Mouse (Mus musculus) limb, embryonic 11.5 days (tissue): Measurements from ENCODE around the gene Nmb. TPM values are rescaled to one million over a fixed set of nuclear protein-coding genes. Genes with fewer than 3 reads are reported as not detected.
A peak's percentile ranks its signal among the peaks of the same experiment; 100 is the strongest.

ENCODE experiments used
- ATAC-seq: fragments of 200-750 bp; cut with Nextera tagmentation; 2 replicates; pipeline ENCODE4 v1.8.0; 2017; ENCODE audit warnings: low read depth; ENCODE audit not compliant: insufficient number of reproducible peaks, low FRiP score, low TSS enrichment
- DNase-seq: peaks from one replicate; pipeline ENCODE4 v3.0.0-alpha.2; 2015; ENCODE audit warnings: low spot score
- H3K27ac ChIP-seq: fragments of 300-500 bp; sonication (generic); replicated peaks from 2 replicates; pipeline ENCODE4 v1.5.1; 2014; ENCODE audit warnings: low read depth, mild to moderate bottlenecking, low read length
- H3K27me3 ChIP-seq: fragments of 300-500 bp; sonication (generic); 2 replicates; pipeline ENCODE4 v1.6.1; 2014; ENCODE audit warnings: mild to moderate bottlenecking, low read length, mixed read lengths; ENCODE audit not compliant: control insufficient read depth, insufficient read depth
- H3K36me3 ChIP-seq: fragments of 300-500 bp; sonication (generic); 2 replicates; pipeline ENCODE4 v1.6.1; 2014; ENCODE audit warnings: mild to moderate bottlenecking, low read length, moderate library complexity, mixed read lengths; ENCODE audit not compliant: control insufficient read depth, insufficient read depth
- H3K4me1 ChIP-seq: fragments of 300-500 bp; sonication (generic); 2 replicates; pipeline ENCODE4 v1.6.1; 2014; ENCODE audit warnings: low read length, mixed read lengths; ENCODE audit not compliant: control insufficient read depth, insufficient read depth
- H3K4me2 ChIP-seq: fragments of 300-500 bp; sonication (generic); 2 replicates; pipeline ENCODE4 v1.6.1; 2014; ENCODE audit warnings: low read depth, mild to moderate bottlenecking, moderate library complexity; ENCODE audit not compliant: severe bottlenecking
- H3K4me3 ChIP-seq: fragments of 300-500 bp; sonication (generic); 2 replicates; pipeline ENCODE4 v1.5.1; 2014; ENCODE audit warnings: low read depth, low read length
- H3K9ac ChIP-seq: fragments of 300-500 bp; sonication (generic); 2 replicates; pipeline ENCODE4 v1.6.1; 2014; ENCODE audit warnings: mild to moderate bottlenecking, low read length
- H3K9me3 ChIP-seq: fragments of 300-500 bp; sonication (generic); 2 replicates; pipeline ENCODE4 v1.6.1; 2016; ENCODE audit warnings: low read length; ENCODE audit not compliant: control insufficient read depth
- WGBS: fragments of 180-500 bp; shearing (Covaris S2); extraction: QIAGEN DNeasy Blood & Tissue Kit; methylation state at CpG from one replicate; pipeline ENCODE4 v1.1.7; 2014; 5-methylcytosine and 5-hydroxymethylcytosine counted together
- polyA plus RNA-seq: library from polyadenylated mRNA; unstranded; fragments of >200 nt; fragmentation: Nextera tagmentation; extraction: Ambion mirVana; gene quantifications from 2 replicates; pipeline ENCODE4 v1.2.1, GENCODE M21; 2014

The Nmb gene
- polyA plus RNA-seq, 1 experiment from 2014 or later = 8.1 TPM

DNA sequence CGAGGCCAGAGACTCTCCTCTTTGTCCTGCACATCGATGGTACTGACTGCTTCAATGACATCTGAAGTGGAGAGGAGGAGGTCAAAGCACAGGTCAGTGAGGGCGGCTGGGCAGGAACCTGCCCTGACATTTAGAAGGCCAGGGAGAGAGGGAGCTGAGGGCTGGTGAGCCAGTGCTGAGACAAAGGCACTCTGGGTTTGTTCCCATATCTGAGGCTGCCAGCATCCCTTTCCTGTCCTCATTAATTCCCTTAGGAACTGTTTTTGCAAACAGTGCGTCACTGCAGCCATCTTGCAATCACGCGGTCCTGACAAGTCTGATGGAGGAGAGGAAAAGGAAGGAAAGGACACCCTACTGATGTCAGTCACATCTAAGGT is 11.1 kb downstream of the Nmb start:
- Histone ChIP-seq H3K9ac (no peak overlapping the region), H3K36me3 (peaks cover 26% of the 10 kb centered on the region)

DNA sequence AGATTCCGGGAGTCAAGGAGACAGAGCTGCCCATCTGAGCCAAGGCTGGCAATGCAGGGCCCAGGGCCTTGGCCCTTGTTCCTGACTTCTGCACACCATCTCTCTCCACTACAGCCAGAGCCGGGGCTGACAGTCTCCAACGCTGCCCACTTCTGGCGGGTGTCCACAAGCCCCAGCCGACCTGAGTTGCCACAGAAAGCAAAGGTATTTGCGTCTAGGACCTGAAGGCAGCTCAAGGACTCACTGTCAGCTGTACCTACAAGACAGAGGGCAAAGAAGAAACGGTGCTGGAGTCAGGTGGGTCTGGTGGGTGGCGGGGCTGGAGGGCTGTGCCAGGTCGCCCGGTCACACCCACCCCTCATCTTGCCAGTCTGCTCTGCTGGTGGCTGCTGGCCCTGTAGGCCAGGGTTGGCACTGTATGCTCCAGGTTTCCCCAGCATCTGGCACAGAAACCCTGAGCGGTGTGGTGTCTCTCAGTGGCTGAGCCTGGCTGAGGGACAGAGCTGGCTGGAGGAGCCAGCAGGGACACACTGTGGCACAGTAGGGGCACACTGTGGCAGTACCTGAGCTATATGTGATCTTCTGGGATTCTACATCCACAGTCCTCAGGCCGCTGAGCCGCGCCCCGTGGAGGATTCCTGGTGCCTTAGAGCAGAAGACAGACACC is 11.7 kb downstream of the Nmb start:
- no peak for ATAC-seq
- no peak overlapping the region for H3K4me3 ChIP-seq
- no peaks in the 10 kb centered on the region for H3K9me3 ChIP-seq
- no peak overlapping the region for H3K4me2 ChIP-seq
- no peak overlapping the region for H3K27ac ChIP-seq
- no peaks in the 10 kb centered on the region for H3K27me3 ChIP-seq
- H3K9ac ChIP-seq = no peak overlapping the region
- DNase-seq = no peak
- 0 out of 2 replicates have a peak, but pooled peaks cover 4% of the 10 kb centered on the region for H3K4me1 ChIP-seq
- H3K36me3 ChIP-seq = peaks cover 25% of the 10 kb centered on the region
- WGBS = 96% methylated on average over 15 of the region's 15 CpGs

More for the DNA sequence above, 11.1 kb downstream of the Nmb start:
- ATAC-seq (no peak), DNase-seq (no peak)
- WGBS = 84% methylated on average over 6 of the region's 6 CpGs
- H3K27me3 ChIP-seq = no peaks in the 10 kb centered on the region
- H3K9me3 ChIP-seq = no peaks in the 10 kb centered on the region
- H3K4me3 ChIP-seq = no peak overlapping the region
- H3K4me1 ChIP-seq = 0 out of 2 replicates have a peak, but pooled peaks cover 4% of the 10 kb centered on the region
- no peak overlapping the region for H3K4me2 ChIP-seq
- no peak overlapping the region for H3K27ac ChIP-seq

DNA sequence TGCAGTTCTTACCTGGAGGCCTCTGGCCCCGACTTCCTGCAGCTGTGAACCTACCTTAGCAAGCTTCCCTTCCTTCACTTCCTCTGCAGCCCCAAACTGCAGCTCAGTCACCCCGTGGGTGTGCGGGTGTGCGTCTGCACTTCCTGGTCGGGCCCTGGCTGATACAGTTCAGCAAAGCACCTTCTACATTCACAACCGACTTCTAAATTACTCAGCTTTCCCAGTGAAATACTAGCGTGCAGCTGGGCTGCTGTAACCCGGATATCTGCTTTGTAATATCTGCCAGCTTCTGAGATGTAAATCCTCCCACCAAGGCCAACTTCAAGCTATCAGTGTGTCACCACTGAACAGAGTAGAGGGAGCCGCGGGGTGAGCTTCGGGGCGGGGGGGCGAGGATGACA is 15.0 kb downstream of the Nmb start:
- Histone ChIP-seq H3K4me1 (0 out of 2 replicates have a peak, but pooled peaks cover 4% of the 10 kb centered on the region), H3K27me3 (no peaks in the 10 kb centered on the region), H3K4me2 (no peak overlapping the region), H3K9me3 (no peaks in the 10 kb centered on the region), H3K4me3 (no peak overlapping the region), H3K36me3 (peaks cover 17% of the 10 kb centered on the region), H3K9ac (peak overlapping the region; percentile 37; the same call in 1 of the 2 replicates), H3K27ac (peak overlapping the region; percentile 59; the same call in 1 of the 2 replicates)
- ATAC-seq = no peak
- 86% methylated on average over 13 of the region's 13 CpGs for WGBS
- no peak for DNase-seq

DNA sequence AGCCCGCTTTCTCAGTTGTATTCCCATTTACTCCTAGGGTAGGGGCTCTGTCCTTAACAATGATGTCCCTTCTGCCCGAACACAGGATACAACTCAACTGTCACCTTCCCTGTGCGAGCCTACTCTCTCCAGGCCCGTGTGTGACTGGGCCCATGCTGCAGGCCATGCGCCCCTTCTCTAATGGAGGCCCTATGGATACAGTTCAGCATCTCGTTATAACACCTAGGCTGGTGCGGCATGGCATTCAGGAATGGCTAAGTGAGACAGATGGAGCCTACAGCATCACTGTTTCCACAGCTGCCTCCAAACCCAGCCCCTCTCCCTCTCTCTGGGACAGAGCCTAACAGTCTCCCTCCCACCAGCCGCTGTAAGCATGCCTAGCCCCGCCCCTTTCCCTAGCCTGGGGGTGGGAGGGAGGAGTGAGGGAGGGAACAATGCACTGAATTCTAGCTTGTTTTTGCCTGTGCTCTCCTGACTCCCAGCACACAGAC is 15.8 kb downstream of the Nmb start:
- Histone ChIP-seq H3K9ac (peak overlapping the region; percentile 37; the same call in 1 of the 2 replicates), H3K4me1 (0 out of 2 replicates have a peak, but pooled peaks cover 4% of the 10 kb centered on the region), H3K36me3 (peaks cover 16% of the 10 kb centered on the region), H3K9me3 (no peaks in the 10 kb centered on the region), H3K27me3 (no peaks in the 10 kb centered on the region), H3K4me2 (no peak overlapping the region; the same call in 1 of the 2 replicates), H3K4me3 (no peak overlapping the region), H3K27ac (peak overlapping the region; percentile 59; the same call in 1 of the 2 replicates)
- peak; percentile 86 for DNase-seq
- WGBS = 45% methylated on average over 9 of the region's 9 CpGs
- ATAC-seq = peak; percentile 88

DNA sequence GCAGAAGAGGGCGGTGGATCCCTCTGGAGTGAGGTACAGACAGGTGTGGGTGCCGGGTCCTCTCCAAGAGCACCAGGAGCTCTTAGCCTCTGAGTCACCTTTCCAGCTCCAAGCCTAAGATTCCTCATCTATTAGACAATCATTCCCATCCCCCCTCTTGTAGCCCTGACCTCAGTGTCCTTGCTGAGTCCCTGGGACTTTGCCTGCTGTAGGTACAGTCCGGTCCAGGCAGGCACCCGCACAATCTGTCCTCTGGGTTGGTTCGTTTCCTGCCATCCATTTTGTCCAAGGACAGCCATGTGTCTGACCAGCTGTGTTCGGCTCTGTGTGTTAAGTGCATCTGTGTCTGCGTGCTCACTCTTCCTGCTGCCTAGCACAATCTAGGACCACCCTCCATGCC is 16.3 kb downstream of the Nmb start:
- Histone ChIP-seq H3K36me3 (peaks cover 15% of the 10 kb centered on the region), H3K9me3 (no peaks in the 10 kb centered on the region), H3K27me3 (no peaks in the 10 kb centered on the region), H3K9ac (no peak overlapping the region), H3K4me3 (no peak overlapping the region), H3K4me1 (0 out of 2 replicates have a peak, but pooled peaks cover 4% of the 10 kb centered on the region), H3K4me2 (no peak overlapping the region), H3K27ac (peak overlapping the region; percentile 59; the same call in 1 of the 2 replicates)
- no peak for DNase-seq
- 75% methylated on average over 7 of the region's 7 CpGs for WGBS
- ATAC-seq = no peak

DNA sequence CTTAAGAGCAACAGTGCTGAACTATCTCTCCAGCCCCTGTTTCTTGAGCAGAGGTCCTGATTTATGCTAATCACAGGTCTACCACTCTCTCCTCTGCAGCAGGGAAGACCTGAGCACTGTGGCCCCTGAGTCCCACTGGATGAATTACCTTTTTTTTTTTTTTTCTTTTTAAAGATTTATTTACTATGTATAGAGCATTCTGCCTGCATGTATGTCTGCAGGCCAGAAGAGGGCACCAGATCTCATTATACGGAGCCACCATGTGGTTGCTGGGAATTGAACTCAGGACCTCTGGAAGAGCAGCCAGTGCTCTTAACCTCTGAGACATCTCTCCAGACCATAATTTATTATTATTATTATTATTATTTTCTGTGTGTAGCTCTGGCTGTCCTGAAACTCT is 19.2 kb downstream of the Nmb start:
- no peak overlapping the region for H3K27ac ChIP-seq
- 0 out of 2 replicates have a peak, but pooled peaks cover 2% of the 10 kb centered on the region for H3K27me3 ChIP-seq
- no peak for ATAC-seq
- 17% methylated on average over 1 of the region's 1 CpGs for WGBS
- DNase-seq = no peak
- H3K36me3 ChIP-seq = no peaks in the 10 kb centered on the region
- H3K4me3 ChIP-seq = no peak overlapping the region
- H3K4me2 ChIP-seq = no peak overlapping the region
- H3K9ac ChIP-seq = no peak overlapping the region
- H3K9me3 ChIP-seq = no peaks in the 10 kb centered on the region
- H3K4me1 ChIP-seq = 0 out of 2 replicates have a peak, but pooled peaks cover 4% of the 10 kb centered on the region

DNA sequence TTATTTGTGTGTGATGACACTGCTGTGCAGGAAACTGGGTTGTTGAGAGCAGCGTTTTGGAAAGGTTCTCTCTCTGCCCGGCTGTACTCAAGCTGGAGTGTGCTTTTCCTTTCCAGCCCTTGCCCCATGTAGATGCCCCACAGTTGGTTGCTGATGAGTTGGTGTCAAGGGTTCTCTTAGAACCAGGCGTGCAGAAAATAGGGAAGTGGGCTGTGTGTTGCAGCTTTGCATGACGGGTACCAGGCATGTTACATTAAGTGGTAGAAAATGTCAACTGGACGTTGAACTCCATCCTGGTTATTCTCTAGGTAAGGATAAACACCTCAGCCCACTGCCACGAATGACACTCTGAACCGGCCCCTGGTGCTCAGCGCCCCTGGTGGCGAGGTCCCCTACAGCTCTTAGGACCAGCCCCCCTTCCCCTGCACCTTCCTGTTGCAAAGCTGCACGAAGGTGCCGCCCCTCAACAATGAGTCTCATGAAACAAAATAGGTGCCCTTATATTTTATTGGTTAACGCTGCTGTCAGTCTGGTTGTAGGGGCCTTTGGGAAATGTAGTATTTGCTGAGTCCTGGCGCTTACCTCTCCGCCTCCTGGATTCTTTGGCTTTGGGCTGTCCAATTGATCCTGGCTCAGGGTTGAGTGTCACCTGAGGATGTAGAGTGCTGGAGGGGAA is 21.9 kb downstream of the Nmb start:
- H3K4me2 ChIP-seq = peak overlapping the region; percentile 20; the same call in 1 of the 2 replicates
- 25% methylated on average over 14 of the region's 14 CpGs for WGBS
- DNase-seq (peak; percentile 72), ATAC-seq (peak; percentile 72)
- H3K9me3 ChIP-seq = no peaks in the 10 kb centered on the region
- no peaks in the 10 kb centered on the region for H3K4me1 ChIP-seq
- 0 out of 2 replicates have a peak overlapping the region, but pooled peaks have one; percentile 6 for H3K4me3 ChIP-seq
- H3K27me3 ChIP-seq = 0 out of 2 replicates have a peak, but pooled peaks cover 2% of the 10 kb centered on the region
- no peaks in the 10 kb centered on the region; the same call in 1 of the 2 replicates for H3K36me3 ChIP-seq
- H3K9ac ChIP-seq = no peak overlapping the region
- H3K27ac ChIP-seq = no peak overlapping the region

DNA sequence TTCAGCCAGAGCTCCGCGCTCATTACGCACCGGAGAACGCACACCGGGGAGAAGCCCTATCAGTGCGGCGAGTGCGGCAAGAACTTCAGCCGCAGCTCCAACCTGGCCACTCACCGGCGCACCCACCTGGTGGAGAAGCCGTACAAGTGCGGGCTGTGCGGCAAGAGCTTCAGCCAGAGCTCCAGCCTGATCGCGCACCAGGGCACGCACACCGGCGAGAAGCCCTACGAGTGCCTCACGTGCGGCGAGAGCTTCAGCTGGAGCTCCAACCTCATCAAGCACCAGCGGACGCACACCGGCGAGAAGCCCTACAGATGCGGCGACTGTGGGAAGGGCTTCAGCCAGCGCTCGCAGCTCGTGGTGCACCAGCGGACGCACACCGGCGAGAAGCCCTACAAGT is 29.1 kb downstream of the Nmb start:
- peaks cover 34% of the 10 kb centered on the region for H3K36me3 ChIP-seq
- H3K27ac ChIP-seq = no peak overlapping the region
- H3K4me2 ChIP-seq = no peak overlapping the region
- H3K9ac ChIP-seq = no peak overlapping the region
- no peak overlapping the region for H3K4me3 ChIP-seq
- H3K27me3 ChIP-seq = no peaks in the 10 kb centered on the region
- ATAC-seq = no peak
- H3K9me3 ChIP-seq = no peaks in the 10 kb centered on the region; the same call in 1 of the 2 replicates
- 46% methylated on average over 37 of the region's 37 CpGs for WGBS
- H3K4me1 ChIP-seq = no peaks in the 10 kb centered on the region
- DNase-seq = peak; percentile 26
